Mouse (Mus musculus) intestine, postnatal 0 days (tissue): ENCODE measurements around the gene Plod1. TPM values are rescaled to one million over a fixed set of nuclear protein-coding genes. Genes with fewer than 3 reads are reported as not detected.
A peak's percentile ranks its signal among the peaks of the same experiment; 100 is the strongest.

Experiments used
- ATAC-seq: fragments of 200-750 bp; cut with Nextera tagmentation; 2 replicates; pipeline ENCODE4 v1.8.0; 2017; ENCODE audit warnings: mild to moderate bottlenecking, moderate TSS enrichment, moderate library complexity
- H3K27ac ChIP-seq: fragments of 300-500 bp; sonication (generic); 2 replicates; pipeline ENCODE4 v1.5.1; 2014; ENCODE audit warnings: mild to moderate bottlenecking, low read depth, low read length, moderate library complexity
- H3K27me3 ChIP-seq: fragments of 300-500 bp; sonication (generic); replicated peaks from 2 replicates; pipeline ENCODE4 v1.6.1; 2014; ENCODE audit warnings: low read length, mixed read lengths; ENCODE audit not compliant: control insufficient read depth, insufficient read depth
- H3K36me3 ChIP-seq: fragments of 300-500 bp; sonication (generic); 2 replicates; pipeline ENCODE4 v1.6.1; 2014; ENCODE audit warnings: mild to moderate bottlenecking, moderate library complexity; ENCODE audit not compliant: control insufficient read depth, insufficient read depth
- H3K4me1 ChIP-seq: fragments of 300-500 bp; sonication (generic); replicated peaks from 2 replicates; pipeline ENCODE4 v1.6.1; 2014; ENCODE audit warnings: antibody characterized with exemption, low read length, mixed read lengths; ENCODE audit not compliant: control insufficient read depth, insufficient read depth
- H3K4me2 ChIP-seq: fragments of 300-500 bp; sonication (generic); replicated peaks from 2 replicates; pipeline ENCODE4 v1.6.1; 2014; ENCODE audit warnings: low read depth, mild to moderate bottlenecking, moderate library complexity
- H3K4me3 ChIP-seq: fragments of 300-500 bp; sonication (generic); 2 replicates; pipeline ENCODE4 v1.5.1; 2014; ENCODE audit warnings: low read depth, low read length
- H3K9ac ChIP-seq: fragments of 300-500 bp; sonication (generic); 2 replicates; pipeline ENCODE4 v1.6.1; 2014; ENCODE audit warnings: mild to moderate bottlenecking, low read depth, low read length
- H3K9me3 ChIP-seq: fragments of 300-500 bp; sonication (generic); 2 replicates; pipeline ENCODE4 v1.6.1; 2016; ENCODE audit warnings: mixed run types; ENCODE audit not compliant: control insufficient read depth
- CTCF ChIP-seq: sonication (generic); IDR thresholded peaks from 2 replicates; pipeline ENCODE4 v1.5.1; 2016; ENCODE audit warnings: low read depth, mild to moderate bottlenecking, control low read depth, antibody characterized with exemption, moderate library complexity
- WGBS: fragments of 180-500 bp; shearing (Covaris S2); extraction: QIAGEN DNeasy Blood & Tissue Kit; methylation state at CpG from one replicate; pipeline ENCODE4 v1.1.7; 2014; 5-methylcytosine and 5-hydroxymethylcytosine counted together
- polyA plus RNA-seq: library from polyadenylated mRNA; unstranded; fragments of >200 nt; fragmentation: Nextera tagmentation; extraction: Ambion mirVana; gene quantifications from 2 replicates; pipeline ENCODE4 v1.2.1, GENCODE M21; 2015

The Plod1 gene
- polyA plus RNA-seq, 1 experiment from 2014 or later, result 28.8 TPM

DNA sequence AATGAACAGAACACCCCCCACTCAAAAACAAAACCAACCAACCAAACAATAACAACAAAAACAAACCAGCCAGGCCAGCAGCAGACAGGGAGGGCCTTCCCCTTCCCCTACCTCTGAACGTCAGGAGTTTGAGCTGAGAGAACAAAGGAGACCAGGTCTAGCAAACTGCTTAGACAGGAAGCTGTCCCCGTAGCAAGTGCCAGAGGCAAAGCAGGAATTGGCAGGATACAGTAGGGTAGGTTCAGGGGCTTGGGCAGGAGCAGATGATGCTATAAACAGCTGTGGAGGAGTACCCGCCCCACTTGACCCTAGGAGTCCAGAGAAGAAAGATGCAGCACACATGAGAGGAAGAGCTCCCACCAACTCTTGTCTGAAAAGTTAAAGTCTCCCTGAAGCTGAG is 2.4 kb downstream of the Plod1 start:
- no peak overlapping the region for H3K9ac ChIP-seq
- H3K4me1 ChIP-seq, result peaks cover 5% of the 10 kb centered on the region; the same call in 1 of the 2 replicates
- no peaks in the 10 kb centered on the region for H3K9me3 ChIP-seq
- H3K4me2 ChIP-seq, result no peak overlapping the region
- H3K27ac ChIP-seq, result no peak overlapping the region
- peaks cover 14% of the 10 kb centered on the region; the same call in 1 of the 2 replicates for H3K36me3 ChIP-seq
- WGBS, result 58% methylated on average over 3 of the region's 3 CpGs
- H3K27me3 ChIP-seq, result no peaks in the 10 kb centered on the region
- H3K4me3 ChIP-seq, result no peak overlapping the region
- no peak for TF ChIP-seq CTCF
- no peak for ATAC-seq

DNA sequence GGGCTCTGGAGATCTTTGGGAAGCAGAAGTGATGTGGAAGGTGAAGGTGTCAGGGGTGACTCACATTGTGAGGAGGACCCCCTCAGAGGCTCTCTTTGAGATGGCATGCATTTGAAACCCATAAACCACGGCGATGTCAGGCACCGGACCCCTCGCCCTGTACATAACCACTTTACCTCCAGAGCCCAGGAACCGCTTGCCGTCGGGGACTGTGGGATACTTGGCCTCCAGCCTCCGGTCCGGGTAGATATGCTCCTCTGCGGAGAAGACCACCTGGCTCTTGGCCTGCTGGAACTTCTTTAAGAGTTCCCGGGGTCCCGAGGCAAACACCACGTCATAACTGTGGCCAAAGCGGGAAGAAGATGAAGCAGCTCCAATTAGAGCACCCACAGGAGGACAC is 5.6 kb downstream of the Plod1 start:
- H3K4me1 ChIP-seq, result no peaks in the 10 kb centered on the region
- H3K27ac ChIP-seq, result no peak overlapping the region
- H3K9me3 ChIP-seq, result no peaks in the 10 kb centered on the region
- H3K4me2 ChIP-seq, result no peak overlapping the region
- WGBS, result 94% methylated on average over 14 of the region's 14 CpGs
- H3K4me3 ChIP-seq, result no peak overlapping the region
- no peak overlapping the region for H3K9ac ChIP-seq
- ATAC-seq, result no peak
- no peaks in the 10 kb centered on the region for H3K27me3 ChIP-seq
- no peak for TF ChIP-seq CTCF
- H3K36me3 ChIP-seq, result peaks cover 14% of the 10 kb centered on the region; the same call in 1 of the 2 replicates

DNA sequence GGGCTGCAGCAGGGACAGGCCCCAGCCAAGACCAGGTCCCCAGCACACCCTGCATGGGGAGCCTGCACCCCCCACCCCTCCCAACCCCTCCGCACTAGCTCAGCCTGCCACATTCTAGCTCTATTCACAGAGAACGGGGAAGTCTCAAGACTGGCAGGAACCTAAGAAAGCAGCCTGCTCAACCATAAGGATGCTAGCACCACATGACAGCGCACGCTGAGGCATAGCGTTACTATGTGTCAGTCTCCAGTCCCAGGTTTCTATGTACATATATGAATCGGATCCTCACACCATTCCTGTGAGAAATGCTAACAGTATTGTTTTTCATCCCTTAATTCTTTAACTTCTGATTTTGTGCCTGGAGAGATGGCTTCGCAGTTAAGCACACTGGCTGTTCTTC is 8.0 kb downstream of the Plod1 start:
- Histone ChIP-seq H3K27me3 (no peaks in the 10 kb centered on the region), H3K27ac (no peak overlapping the region), H3K9me3 (no peaks in the 10 kb centered on the region), H3K36me3 (peaks cover 32% of the 10 kb centered on the region; the same call in 1 of the 2 replicates), H3K4me2 (no peak overlapping the region), H3K4me1 (no peaks in the 10 kb centered on the region), H3K9ac (no peak overlapping the region), H3K4me3 (no peak overlapping the region)
- no peak for TF ChIP-seq CTCF
- WGBS, result 80% methylated on average over 7 of the region's 7 CpGs
- ATAC-seq, result no peak

DNA sequence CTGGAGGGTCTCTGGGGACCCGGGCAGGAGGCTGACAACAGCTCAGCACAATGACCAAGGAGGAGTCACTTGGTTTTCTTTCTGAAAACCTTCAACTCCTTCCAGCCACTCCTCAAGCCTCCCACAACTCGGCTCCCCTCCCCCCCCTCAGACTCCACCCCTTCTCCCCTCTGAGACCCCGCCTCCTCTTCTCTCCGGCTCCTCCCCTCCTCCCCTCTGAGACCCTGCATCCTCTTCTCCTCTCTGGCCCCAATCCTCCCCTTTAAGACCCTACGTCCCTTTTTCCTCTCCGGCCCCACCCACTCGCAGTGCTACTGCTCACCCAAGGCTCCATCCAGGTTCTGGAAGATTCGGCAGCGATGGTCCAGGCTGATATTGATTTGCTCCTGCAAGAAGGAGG is 8.4 kb downstream of the Plod1 start:
- ATAC-seq, result no peak
- H3K27ac ChIP-seq, result no peak overlapping the region; the same call in 1 of the 2 replicates

DNA sequence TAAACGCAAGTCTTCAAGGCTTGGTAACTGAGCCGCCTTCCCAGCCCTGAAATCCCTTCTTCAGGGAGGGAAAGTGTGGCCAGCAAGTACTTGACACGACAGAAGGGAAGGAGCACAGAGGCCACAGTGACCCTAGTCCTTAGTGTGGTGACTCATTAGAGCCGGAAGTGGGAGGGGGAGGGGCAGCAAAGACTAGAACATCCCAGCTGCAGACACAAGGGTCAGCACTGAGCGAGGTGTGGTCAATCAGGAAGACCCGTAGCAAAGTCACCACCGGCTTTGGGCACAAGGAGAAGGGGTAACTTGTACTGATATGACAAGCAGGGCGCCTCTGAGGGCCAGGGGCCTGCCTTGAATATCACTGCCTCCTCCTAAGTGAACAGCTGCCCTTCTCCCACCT is 8.9 kb downstream of the Plod1 start:
- peak; percentile 48; the same call in 1 of the 2 replicates for ATAC-seq
- Histone ChIP-seq H3K27ac (no peak overlapping the region; the same call in 1 of the 2 replicates), H3K9me3 (no peaks in the 10 kb centered on the region), H3K4me3 (no peak overlapping the region), H3K27me3 (no peaks in the 10 kb centered on the region), H3K4me2 (no peak overlapping the region), H3K9ac (no peak overlapping the region), H3K36me3 (peaks cover 36% of the 10 kb centered on the region; the same call in 1 of the 2 replicates), H3K4me1 (no peaks in the 10 kb centered on the region)
- WGBS, result 48% methylated on average over 8 of the region's 8 CpGs
- no peak for TF ChIP-seq CTCF

More for the DNA sequence above, 8.4 kb downstream of the Plod1 start:
- Histone ChIP-seq H3K4me3 (no peak overlapping the region), H3K9me3 (no peaks in the 10 kb centered on the region), H3K9ac (no peak overlapping the region), H3K4me1 (no peaks in the 10 kb centered on the region), H3K36me3 (peaks cover 36% of the 10 kb centered on the region; the same call in 1 of the 2 replicates), H3K4me2 (no peak overlapping the region), H3K27me3 (no peaks in the 10 kb centered on the region)
- TF ChIP-seq CTCF, result no peak
- 22% methylated on average over 9 of the region's 9 CpGs for WGBS

DNA sequence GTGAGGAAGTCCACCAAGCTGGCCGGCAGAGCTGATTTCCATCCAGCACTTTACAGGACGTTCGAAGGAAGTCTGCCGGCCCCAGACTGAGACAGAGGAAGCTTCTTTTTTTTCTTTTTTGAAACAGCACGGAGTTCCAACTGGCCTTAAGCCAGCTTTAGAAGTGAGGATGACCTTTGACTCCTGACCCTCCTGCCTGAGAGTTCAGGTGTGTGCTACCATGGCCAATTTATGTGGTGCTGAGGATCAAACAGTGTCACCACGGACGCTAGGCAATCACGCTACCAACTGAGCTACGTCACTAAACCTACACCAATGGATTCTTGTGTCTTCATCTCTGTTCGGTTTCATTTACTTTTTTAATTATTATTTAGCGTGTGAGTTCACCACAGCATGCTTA is 14.2 kb downstream of the Plod1 start:
- 75% methylated on average over 11 of the region's 11 CpGs for WGBS
- Histone ChIP-seq H3K9ac (no peak overlapping the region), H3K36me3 (peaks cover 38% of the 10 kb centered on the region; the same call in 1 of the 2 replicates), H3K27me3 (no peaks in the 10 kb centered on the region), H3K4me1 (no peaks in the 10 kb centered on the region), H3K4me3 (no peak overlapping the region), H3K4me2 (no peak overlapping the region), H3K27ac (no peak overlapping the region), H3K9me3 (no peaks in the 10 kb centered on the region)
- no peak for ATAC-seq
- TF ChIP-seq CTCF, result no peak

DNA sequence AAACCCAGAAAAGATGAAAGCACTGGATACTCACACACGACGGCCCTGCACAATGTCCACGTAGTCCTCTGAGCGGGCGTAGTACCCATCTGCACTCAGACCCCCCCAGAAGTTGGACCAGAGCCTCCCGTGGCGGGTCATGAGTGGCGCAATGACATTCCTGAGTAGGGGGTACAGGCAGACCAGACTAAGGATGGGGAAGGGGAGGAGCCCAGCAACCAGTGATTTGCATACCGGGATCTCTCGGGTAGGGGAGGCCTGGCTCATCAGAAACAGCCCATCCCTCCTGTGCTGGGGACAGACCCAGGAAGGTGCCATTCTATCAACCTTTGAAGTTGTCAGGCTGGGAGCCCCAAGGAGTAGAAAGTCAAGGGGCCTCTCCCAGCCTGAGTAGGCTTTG is 15.6 kb downstream of the Plod1 start:
- ATAC-seq, result no peak
- no peak for TF ChIP-seq CTCF
- Histone ChIP-seq H3K27me3 (no peaks in the 10 kb centered on the region), H3K4me1 (no peaks in the 10 kb centered on the region), H3K4me2 (no peak overlapping the region), H3K27ac (no peak overlapping the region), H3K36me3 (peaks cover 43% of the 10 kb centered on the region; the same call in 1 of the 2 replicates), H3K9ac (no peak overlapping the region), H3K9me3 (no peaks in the 10 kb centered on the region), H3K4me3 (no peak overlapping the region)
- WGBS, result 48% methylated on average over 10 of the region's 10 CpGs
